Mouse (Mus musculus) small intestine, adult 2 months (tissue): ENCODE measurements around the gene Scamp4. TPM values are rescaled to one million over a fixed set of nuclear protein-coding genes. Genes with fewer than 3 reads are reported as not detected.

Experiments used
- H3K27ac ChIP-seq: fragments of 200-500 bp; 2 replicates; pipeline ENCODE4 v1.5.1; 2012; ENCODE audit warnings: low read depth, low read length, control low read depth, inconsistent platforms; ENCODE audit not compliant: insufficient read depth
- H3K27me3 ChIP-seq: fragments of 200-500 bp; 2 replicates; pipeline ENCODE4 v1.6.1; 2012; ENCODE audit warnings: mild to moderate bottlenecking, moderate library complexity, low read length, inconsistent platforms; ENCODE audit not compliant: control insufficient read depth, insufficient read depth
- H3K36me3 ChIP-seq: fragments of 200-500 bp; 2 replicates; pipeline ENCODE4 v1.6.1; 2012; ENCODE audit warnings: mild to moderate bottlenecking, low read length, control low read depth, inconsistent platforms; ENCODE audit not compliant: control insufficient read depth, insufficient read depth
- H3K4me1 ChIP-seq: fragments of 200-500 bp; 2 replicates; pipeline ENCODE4 v1.6.1; 2012; ENCODE audit warnings: low read length, inconsistent platforms, mixed read lengths; ENCODE audit not compliant: control insufficient read depth, insufficient read depth, insufficient read length
- H3K4me3 ChIP-seq: fragments of 200-500 bp; 2 replicates; pipeline ENCODE4 v1.5.1; 2012; ENCODE audit warnings: low read depth, mild to moderate bottlenecking, control low read depth, inconsistent platforms, low read length, moderate library complexity
- CTCF ChIP-seq: fragments of 200-500 bp; IDR thresholded peaks from 2 replicates; pipeline ENCODE4 v1.5.1; 2012; ENCODE audit warnings: low read depth, mild to moderate bottlenecking, control low read depth, inconsistent platforms, low read length, moderate library complexity, mixed read lengths; ENCODE audit not compliant: insufficient replicate concordance, insufficient read length; ENCODE audit errors: extremely low read depth
- POLR2A ChIP-seq: fragments of 200-500 bp; IDR thresholded peaks from 2 replicates; pipeline ENCODE4 v1.6.1; 2012; ENCODE audit warnings: low read depth, mild to moderate bottlenecking, control low read depth, inconsistent platforms, low read length, moderate library complexity
- WGBS: fragments of 180-500 bp; shearing (Covaris S2); methylation state at CpG from one replicate; pipeline ENCODE4 v1.1.7; 2018; 5-methylcytosine and 5-hydroxymethylcytosine counted together
- polyA plus RNA-seq: library from polyadenylated mRNA; depleted of rRNA; stranded (reverse); fragments of >200 nt; gene quantifications from 2 replicates; pipeline ENCODE4 v1.2.3, GENCODE M21; 2012

Scamp4 gene
- polyA plus RNA-seq, 1 experiment = 130 TPM

GRCm38 (mm10) chr10:80583047-80583446, 19.6 kb upstream of the Scamp4 start:
- Histone ChIP-seq H3K27me3 (no peaks in the 10 kb centered on the region), H3K4me3 (no peak overlapping the region), H3K27ac (no peak overlapping the region), H3K36me3 (peaks cover 25% of the 10 kb centered on the region; the same call in 1 of the 2 replicates), H3K4me1 (peaks cover 41% of the 10 kb centered on the region)
- WGBS = 87% methylated on average over 5 of the region's 5 CpGs
- TF ChIP-seq POLR2A (no peak), CTCF (no peak)

GRCm38 (mm10) chr10:80584045-80584488, 18.6 kb upstream of the Scamp4 start:
- Histone ChIP-seq H3K36me3 (peaks cover 25% of the 10 kb centered on the region; the same call in 1 of the 2 replicates), H3K27ac (peak overlapping the region; percentile 6; the same call in 1 of the 2 replicates), H3K4me3 (no peak overlapping the region), H3K27me3 (no peaks in the 10 kb centered on the region), H3K4me1 (peaks cover 47% of the 10 kb centered on the region)
- 35% methylated on average over 12 of the region's 12 CpGs for whole genome bisulfite sequencing
- TF ChIP-seq POLR2A (no peak), CTCF (no peak)

GRCm38 (mm10) chr10:80584642-80585552, 17.8 kb upstream of the Scamp4 start:
- Histone ChIP-seq H3K27me3 (no peaks in the 10 kb centered on the region), H3K4me3 (no peak overlapping the region), H3K4me1 (peaks cover 43% of the 10 kb centered on the region), H3K36me3 (peaks cover 25% of the 10 kb centered on the region; the same call in 1 of the 2 replicates), H3K27ac (peak overlapping the region; percentile 6; the same call in 1 of the 2 replicates)
- no peak for TF ChIP-seq CTCF
- no peak for TF ChIP-seq POLR2A
- WGBS = 67% methylated on average over 12 of the region's 12 CpGs

GRCm38 (mm10) chr10:80585581-80585980, 17.1 kb upstream of the Scamp4 start:
- WGBS = 90% methylated on average over 8 of the region's 8 CpGs
- Histone ChIP-seq H3K36me3 (peaks cover 25% of the 10 kb centered on the region; the same call in 1 of the 2 replicates), H3K27me3 (no peaks in the 10 kb centered on the region), H3K4me3 (no peak overlapping the region), H3K4me1 (peaks cover 43% of the 10 kb centered on the region), H3K27ac (no peak overlapping the region)
- no peak for TF ChIP-seq POLR2A
- no peak for TF ChIP-seq CTCF

GRCm38 (mm10) chr10:80586407-80587304, 16.0 kb upstream of the Scamp4 start:
- 88% methylated on average over 44 of the region's 51 CpGs for WGBS
- peak overlapping the region; percentile 33 for H3K27ac ChIP-seq
- peak overlapping the region; percentile 23 for H3K4me3 ChIP-seq

GRCm38 (mm10) chr10:80587305-80587657, 15.4 kb upstream of the Scamp4 start:
- no peak for TF ChIP-seq CTCF
- no peak for TF ChIP-seq POLR2A
- H3K27me3 ChIP-seq = no peaks in the 10 kb centered on the region
- 23% methylated on average over 4 of the region's 4 CpGs for WGBS
- H3K27ac ChIP-seq = peak overlapping the region; percentile 32
- peaks cover 25% of the 10 kb centered on the region; the same call in 1 of the 2 replicates for H3K36me3 ChIP-seq
- peaks cover 43% of the 10 kb centered on the region for H3K4me1 ChIP-seq
- H3K4me3 ChIP-seq = no peak overlapping the region

More at GRCm38 (mm10) chr10:80586407-80587304, 16.0 kb upstream of the Scamp4 start:
- Histone ChIP-seq H3K27me3 (no peaks in the 10 kb centered on the region), H3K4me1 (peaks cover 43% of the 10 kb centered on the region), H3K36me3 (peaks cover 25% of the 10 kb centered on the region; the same call in 1 of the 2 replicates)
- no peak for TF ChIP-seq POLR2A
- TF ChIP-seq CTCF = no peak
